Mouse (Mus musculus): ENCODE measurements at regions not wholly inside any gene's neighbourhood (a gene's known extent, or its start where the extent isn't known, plus 50 kb on each side); places are given as distances from the start of the nearest gene placed in this dataset.

DNA sequence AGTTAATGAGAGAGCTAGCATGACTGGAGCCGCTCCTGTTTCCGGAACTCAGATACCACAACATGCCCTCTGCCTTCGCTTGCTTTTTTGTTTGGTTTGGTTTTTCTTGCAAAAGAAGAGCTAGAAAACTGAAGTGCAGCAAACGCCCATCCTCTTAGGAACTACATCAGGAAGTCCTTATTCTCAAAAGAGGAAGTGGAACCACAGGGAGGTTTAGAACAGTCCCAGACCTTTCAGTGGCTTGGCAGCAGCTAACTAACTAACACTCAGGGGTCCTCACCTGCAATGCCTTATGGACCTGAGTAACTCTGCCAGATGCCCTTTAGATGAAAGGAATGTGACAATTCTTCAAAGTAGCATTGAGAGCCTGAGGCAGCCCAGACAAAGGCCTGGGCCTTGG lies 168.2 kb downstream of the Wdr11 start:
- TF ChIP-seq POLR2A (IDR thresholded peaks at IDR 0.05; ENCODE audit: control insufficient read depth, low read depth, low read length) (no peak), CTCF (IDR thresholded peaks at IDR 0.05; ENCODE audit: control insufficient read depth, insufficient read depth, insufficient replicate concordance, low read depth, low read length) (no peak)
